Mouse (Mus musculus) forebrain, embryonic 10.5 days (tissue): Measurements from ENCODE around the gene Hoxd8. TPM values are rescaled to one million over a fixed set of nuclear protein-coding genes. Genes with fewer than 3 reads are reported as not detected.

Experiments used
- DNase-seq: peaks from one replicate; pipeline ENCODE4 v3.0.0-alpha.2; 2017; ENCODE audit warnings: low spot score; ENCODE audit errors: extremely low spot score
- H3K27ac ChIP-seq: fragments of 300-500 bp; sonication (generic); 2 replicates; pipeline ENCODE4 v1.5.1; 2016; ENCODE audit warnings: mild to moderate bottlenecking
- H3K27me3 ChIP-seq: fragments of 300-500 bp; sonication (generic); 2 replicates; pipeline ENCODE4 v1.6.1; 2016; ENCODE audit warnings: mild to moderate bottlenecking; ENCODE audit not compliant: poor library complexity, severe bottlenecking
- H3K36me3 ChIP-seq: fragments of 300-500 bp; sonication (generic); replicated peaks from 2 replicates; pipeline ENCODE4 v1.6.1; 2016; ENCODE audit warnings: mild to moderate bottlenecking, moderate library complexity
- H3K4me1 ChIP-seq: fragments of 300-500 bp; sonication (generic); 2 replicates; pipeline ENCODE4 v1.6.1; 2016
- H3K4me3 ChIP-seq: fragments of 300-500 bp; sonication (generic); 2 replicates; pipeline ENCODE4 v1.5.1; 2016; ENCODE audit warnings: mild to moderate bottlenecking, moderate library complexity
- H3K9me3 ChIP-seq: fragments of 300-500 bp; sonication (generic); 2 replicates; pipeline ENCODE4 v1.6.1; 2016; ENCODE audit warnings: mild to moderate bottlenecking, moderate library complexity
- WGBS: fragments of 180-500 bp; shearing (Covaris S2); methylation state at CpG from one replicate; pipeline ENCODE4 v1.1.7; 2016; 5-methylcytosine and 5-hydroxymethylcytosine counted together
- polyA plus RNA-seq: library from polyadenylated mRNA; unstranded; fragments of >200 nt; fragmentation: Nextera tagmentation; extraction: Ambion mirVana; gene quantifications from 2 replicates; pipeline ENCODE4 v1.2.1, GENCODE M21; 2016

The Hoxd8 gene
- polyA plus RNA-seq, 1 experiment from 2014 or later = not detected

DNA sequence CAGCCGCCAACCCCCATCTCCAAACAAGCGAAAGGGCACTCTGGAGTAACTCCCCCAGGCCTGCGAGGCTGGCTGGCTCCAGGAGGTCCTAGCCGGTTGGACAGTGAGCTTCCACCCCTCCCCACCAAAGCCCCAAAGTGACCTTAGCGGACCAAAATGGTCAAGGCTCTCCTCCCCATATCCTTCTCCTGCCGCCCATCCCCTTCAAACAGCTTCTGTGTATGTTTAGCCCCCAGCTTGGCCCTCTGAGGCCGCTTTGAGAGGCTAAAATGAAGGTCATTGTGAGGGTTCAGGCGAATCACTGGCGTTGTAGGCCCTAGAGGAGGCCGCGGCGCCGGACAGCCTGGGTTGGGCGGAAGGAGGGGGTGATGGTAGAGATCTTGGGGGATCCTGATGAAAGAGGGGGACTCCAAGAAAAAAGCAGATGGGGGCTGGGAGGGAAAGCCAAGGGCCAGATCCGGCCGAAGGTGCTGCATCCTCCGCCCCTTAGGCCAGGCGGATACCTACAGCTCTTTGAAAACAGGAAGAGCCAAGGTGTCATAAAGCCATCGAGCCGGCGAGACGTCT, 3.8 kb upstream of the Hoxd8 start:
- Histone ChIP-seq H3K4me1 (peaks cover 29% of the 10 kb centered on the region), H3K4me3 (no peak overlapping the region), H3K9me3 (no peaks in the 10 kb centered on the region), H3K27me3 (peaks cover 100% of the 10 kb centered on the region), H3K36me3 (no peaks in the 10 kb centered on the region), H3K27ac (no peak overlapping the region)
- peak; percentile 33 for DNase-seq
- under 1% methylated on average over 22 of the region's 22 CpGs for WGBS

DNA sequence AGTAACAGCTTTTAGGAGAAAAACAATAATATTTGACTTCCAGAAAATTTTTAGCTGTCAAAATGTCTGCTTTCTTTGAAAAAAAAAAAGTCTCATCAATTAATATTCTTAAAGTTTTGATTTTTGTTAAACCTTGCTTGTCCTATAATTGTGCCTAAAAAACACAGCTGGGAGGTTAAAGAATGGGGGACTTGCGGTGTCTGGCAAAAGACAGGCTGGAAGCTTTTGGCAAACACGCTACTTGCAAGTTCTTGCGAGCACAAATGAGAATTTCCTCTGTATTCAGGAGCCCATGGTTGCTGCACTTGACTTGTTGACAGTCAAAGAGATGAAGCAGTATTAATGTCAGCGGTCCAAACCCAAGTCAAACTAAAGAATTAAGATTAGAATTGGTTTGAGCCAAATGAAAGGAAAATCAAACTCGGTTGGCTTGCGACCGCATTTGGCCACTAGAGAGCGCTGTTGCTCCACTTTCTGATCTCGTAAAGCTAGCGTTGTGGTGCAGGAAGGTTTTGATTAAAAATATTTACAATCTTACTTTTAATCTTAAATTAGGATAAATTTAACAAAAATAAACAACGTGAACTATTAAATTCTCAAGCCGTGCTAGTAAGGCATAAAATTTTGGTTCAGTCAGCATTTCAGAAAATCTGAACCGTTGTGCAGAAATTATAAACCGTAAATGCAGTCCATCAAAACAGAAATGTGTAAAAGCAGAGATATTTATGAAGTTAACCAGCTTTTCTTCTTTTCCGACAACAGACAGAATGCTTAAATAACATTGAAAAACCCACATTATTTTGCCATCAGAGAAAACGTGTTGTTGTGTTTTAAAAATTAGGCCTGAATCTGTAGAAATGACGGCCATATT, 2.2 kb upstream of the Hoxd8 start:
- Histone ChIP-seq H3K4me3 (no peak overlapping the region), H3K27ac (no peak overlapping the region), H3K36me3 (no peaks in the 10 kb centered on the region), H3K4me1 (peaks cover 30% of the 10 kb centered on the region), H3K27me3 (peaks cover 100% of the 10 kb centered on the region), H3K9me3 (no peaks in the 10 kb centered on the region)
- peak; percentile 76 for DNase-seq
- WGBS = 12% methylated on average over 17 of the region's 17 CpGs

DNA sequence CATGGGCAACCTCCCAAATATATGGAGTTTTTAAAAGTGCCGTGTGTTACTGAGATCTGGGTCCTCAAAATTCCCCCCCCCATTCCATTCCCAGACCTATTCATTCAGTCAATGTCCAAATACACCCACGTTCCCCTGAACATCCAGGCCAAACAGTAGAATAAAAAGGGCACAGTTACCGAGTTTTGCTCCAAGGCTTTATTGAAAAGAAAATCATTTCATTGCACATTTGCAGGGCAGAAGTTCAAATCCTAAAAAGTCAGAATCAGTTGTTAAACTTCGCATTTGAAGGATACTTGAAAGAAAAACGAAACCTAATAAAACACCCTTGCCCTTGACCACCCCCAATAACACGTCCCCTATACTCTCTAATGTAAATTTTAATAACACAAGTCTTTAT, 1.6 kb upstream of the Hoxd8 start:
- Histone ChIP-seq H3K4me1 (peaks cover 25% of the 10 kb centered on the region), H3K27me3 (peaks cover 100% of the 10 kb centered on the region), H3K9me3 (no peaks in the 10 kb centered on the region), H3K27ac (no peak overlapping the region), H3K36me3 (no peaks in the 10 kb centered on the region), H3K4me3 (no peak overlapping the region)
- 15% methylated on average over 6 of the region's 6 CpGs for WGBS
- DNase-seq = no peak

DNA sequence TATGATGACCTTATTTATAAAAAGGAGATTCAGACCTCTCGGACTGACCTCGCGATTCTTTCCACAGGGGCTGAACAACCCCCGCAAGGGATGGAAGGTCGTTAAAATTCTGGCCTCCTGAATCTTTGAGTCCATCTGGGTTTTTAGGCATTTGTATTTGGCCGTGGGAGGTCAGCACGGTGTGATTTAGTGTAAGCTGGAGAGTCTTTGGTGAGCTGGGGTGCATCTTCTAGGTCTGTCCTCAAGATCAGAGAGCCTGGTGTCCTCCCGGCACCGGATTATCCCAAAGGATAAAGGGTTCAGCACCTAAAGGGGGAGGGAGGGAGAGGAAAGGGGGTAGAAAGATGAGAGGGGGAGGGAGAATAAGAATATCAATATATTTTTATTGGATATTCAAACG, 1.1 kb upstream of the Hoxd8 start:
- DNase-seq = peak; percentile 38
- Histone ChIP-seq H3K27ac (no peak overlapping the region), H3K27me3 (peaks cover 100% of the 10 kb centered on the region), H3K4me3 (no peak overlapping the region), H3K4me1 (peaks cover 20% of the 10 kb centered on the region), H3K36me3 (no peaks in the 10 kb centered on the region), H3K9me3 (no peaks in the 10 kb centered on the region)
- 2% methylated on average over 10 of the region's 10 CpGs for WGBS

DNA sequence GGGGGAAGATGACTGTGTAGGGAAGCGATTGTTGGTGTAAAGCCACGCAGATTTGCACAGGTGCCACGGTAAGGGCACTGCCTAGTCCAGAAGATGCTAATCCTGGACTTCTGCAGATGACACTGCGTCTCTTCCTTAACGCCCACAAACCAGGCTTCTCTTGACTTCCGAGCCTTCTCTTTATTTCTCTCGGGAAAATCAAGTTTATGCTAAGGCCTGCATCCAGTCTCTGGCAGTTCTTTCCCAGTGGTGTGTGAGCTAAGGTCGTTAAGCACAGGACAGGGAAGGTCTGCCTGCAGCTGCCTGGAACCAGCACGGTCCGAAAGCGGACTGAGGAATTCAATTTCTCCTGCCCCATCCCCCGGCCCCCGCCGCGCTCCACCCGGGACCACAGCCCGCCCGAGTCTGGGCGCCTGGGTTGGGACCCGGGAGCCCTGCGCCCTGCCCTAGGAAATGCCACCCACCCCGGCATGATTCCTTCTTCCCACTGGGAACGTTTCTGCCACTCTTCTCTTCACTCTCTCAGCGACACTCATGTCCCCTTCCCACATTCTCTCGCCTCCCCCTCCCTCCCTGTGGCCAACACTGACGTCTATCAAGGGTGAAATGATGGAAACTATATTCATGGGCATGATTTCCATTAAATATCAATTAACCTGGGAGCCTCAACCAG, 559 bp upstream of the Hoxd8 start:
- no peak overlapping the region for H3K4me3 ChIP-seq
- H3K9me3 ChIP-seq = no peaks in the 10 kb centered on the region
- H3K36me3 ChIP-seq = no peaks in the 10 kb centered on the region
- 2% methylated on average over 26 of the region's 26 CpGs for WGBS
- peaks cover 100% of the 10 kb centered on the region for H3K27me3 ChIP-seq
- no peak overlapping the region for H3K27ac ChIP-seq
- DNase-seq = peak; percentile 47
- H3K4me1 ChIP-seq = peaks cover 16% of the 10 kb centered on the region

DNA sequence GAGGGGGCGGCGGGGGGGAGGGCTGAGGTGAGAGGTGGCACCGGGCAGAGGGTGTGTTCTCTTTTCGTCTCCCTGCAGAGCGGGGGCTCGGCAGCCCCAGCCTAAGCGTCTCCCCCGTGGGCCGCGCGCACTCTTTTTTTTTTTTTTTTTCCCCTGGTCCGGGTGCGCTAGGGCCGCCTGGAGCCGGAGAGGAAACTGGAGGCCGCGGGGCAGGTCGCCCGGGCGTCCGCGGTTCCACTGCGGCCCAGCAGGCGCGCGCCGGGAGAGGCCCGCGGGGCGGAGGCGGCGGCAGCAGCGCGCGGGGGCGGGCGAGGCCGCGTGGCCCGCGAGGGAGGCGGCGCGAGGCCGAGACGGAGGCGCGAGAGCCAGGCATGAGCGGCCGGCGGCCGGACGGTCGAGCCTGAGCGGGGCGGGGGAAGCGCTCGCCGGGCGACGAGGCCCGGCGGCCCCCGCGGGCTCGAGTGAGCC, 618 bp downstream of the Hoxd8 start:
- 5% methylated on average over 65 of the region's 66 CpGs for WGBS
- no peaks in the 10 kb centered on the region for H3K9me3 ChIP-seq
- H3K4me1 ChIP-seq = peaks cover 16% of the 10 kb centered on the region
- peaks cover 100% of the 10 kb centered on the region for H3K27me3 ChIP-seq
- peak overlapping the region; percentile 46 for H3K4me3 ChIP-seq
- peak; percentile 51 for DNase-seq
- H3K27ac ChIP-seq = no peak overlapping the region
- no peaks in the 10 kb centered on the region for H3K36me3 ChIP-seq

DNA sequence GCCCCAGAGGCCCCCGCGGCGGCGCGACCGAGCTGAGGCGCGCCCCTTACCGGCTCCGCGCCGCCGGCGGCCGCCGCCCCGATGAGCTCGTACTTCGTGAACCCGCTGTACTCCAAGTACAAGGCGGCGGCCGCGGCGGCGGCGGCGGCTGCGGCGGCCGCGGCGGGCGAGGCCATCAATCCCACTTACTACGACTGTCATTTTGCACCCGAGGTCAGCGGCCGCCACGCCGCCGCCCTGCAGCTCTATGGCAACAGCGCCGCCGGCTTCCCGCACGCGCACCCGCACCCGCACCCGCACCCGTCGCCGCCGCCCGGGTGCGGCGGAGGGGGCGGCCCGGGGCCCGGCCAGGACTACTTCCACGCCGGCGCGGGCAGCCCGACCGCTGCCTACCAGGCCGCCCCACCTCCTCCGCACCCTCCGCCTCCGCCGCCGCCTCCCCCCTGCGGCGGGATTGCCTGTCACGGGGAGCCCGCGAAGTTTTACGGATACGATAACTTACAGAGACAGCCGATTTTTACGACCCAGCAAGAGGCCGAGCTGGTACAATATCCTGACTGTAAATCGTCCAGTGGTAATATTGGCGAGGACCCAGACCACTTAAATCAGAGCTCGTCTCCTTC, 1.2 kb downstream of the Hoxd8 start:
- no peaks in the 10 kb centered on the region for H3K9me3 ChIP-seq
- H3K27me3 ChIP-seq = peaks cover 100% of the 10 kb centered on the region
- no peak overlapping the region for H3K27ac ChIP-seq
- peak; percentile 56 for DNase-seq
- H3K4me1 ChIP-seq = peaks cover 16% of the 10 kb centered on the region
- under 1% methylated on average over 71 of the region's 85 CpGs for WGBS
- no peaks in the 10 kb centered on the region for H3K36me3 ChIP-seq
- peak overlapping the region; percentile 46 for H3K4me3 ChIP-seq

DNA sequence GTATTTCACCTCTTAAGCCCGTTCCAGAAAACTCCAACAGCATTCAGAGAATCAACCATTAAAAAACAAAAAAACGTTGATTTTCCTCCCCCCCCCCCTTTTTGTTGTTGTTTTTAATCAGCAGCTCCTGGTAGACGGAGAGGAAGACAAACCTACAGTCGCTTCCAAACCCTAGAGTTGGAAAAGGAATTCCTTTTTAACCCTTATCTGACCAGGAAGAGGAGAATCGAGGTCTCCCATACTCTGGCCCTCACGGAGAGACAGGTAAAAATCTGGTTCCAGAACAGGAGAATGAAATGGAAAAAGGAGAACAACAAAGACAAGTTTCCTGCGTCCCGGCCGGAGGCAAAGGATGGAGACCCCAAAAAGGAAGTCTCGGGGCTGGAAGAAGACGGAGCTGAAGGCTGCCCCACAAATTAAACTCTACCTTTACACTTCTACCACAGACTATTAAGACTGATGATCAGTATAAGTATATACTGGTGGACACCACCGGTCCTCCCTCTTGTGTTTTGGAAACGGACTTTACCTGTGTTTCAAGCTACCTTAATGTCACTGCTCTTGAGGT, 2.1 kb downstream of the Hoxd8 start:
- Histone ChIP-seq H3K27ac (no peak overlapping the region), H3K9me3 (no peaks in the 10 kb centered on the region), H3K27me3 (peaks cover 100% of the 10 kb centered on the region), H3K36me3 (no peaks in the 10 kb centered on the region), H3K4me1 (peaks cover 16% of the 10 kb centered on the region), H3K4me3 (no peak overlapping the region)
- WGBS = 2% methylated on average over 13 of the region's 13 CpGs
- DNase-seq = peak; percentile 16

DNA sequence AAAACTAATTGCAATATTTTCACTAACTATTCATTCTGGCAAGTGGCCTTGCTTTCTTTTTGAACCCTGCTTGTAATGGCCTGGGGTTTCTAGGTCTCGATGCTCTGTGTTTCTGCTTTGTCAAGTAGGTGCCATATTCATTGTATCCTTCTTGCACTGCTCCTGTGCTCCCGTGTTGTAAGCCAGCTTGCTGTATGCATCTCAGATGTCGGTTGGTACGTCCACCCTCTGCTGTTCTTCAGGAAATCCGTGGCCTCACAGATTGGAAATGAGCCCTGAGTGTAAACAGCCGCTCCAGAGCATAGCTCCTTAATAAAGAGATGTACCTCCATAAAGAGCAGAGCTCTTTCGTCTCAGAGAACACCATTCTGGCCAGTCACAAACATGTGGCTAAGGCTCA, 3.2 kb downstream of the Hoxd8 start:
- Histone ChIP-seq H3K36me3 (no peaks in the 10 kb centered on the region), H3K4me1 (peaks cover 24% of the 10 kb centered on the region), H3K4me3 (no peak overlapping the region), H3K27ac (no peak overlapping the region), H3K27me3 (peaks cover 100% of the 10 kb centered on the region), H3K9me3 (no peaks in the 10 kb centered on the region)
- no peak for DNase-seq
- 8% methylated on average over 7 of the region's 7 CpGs for WGBS

DNA sequence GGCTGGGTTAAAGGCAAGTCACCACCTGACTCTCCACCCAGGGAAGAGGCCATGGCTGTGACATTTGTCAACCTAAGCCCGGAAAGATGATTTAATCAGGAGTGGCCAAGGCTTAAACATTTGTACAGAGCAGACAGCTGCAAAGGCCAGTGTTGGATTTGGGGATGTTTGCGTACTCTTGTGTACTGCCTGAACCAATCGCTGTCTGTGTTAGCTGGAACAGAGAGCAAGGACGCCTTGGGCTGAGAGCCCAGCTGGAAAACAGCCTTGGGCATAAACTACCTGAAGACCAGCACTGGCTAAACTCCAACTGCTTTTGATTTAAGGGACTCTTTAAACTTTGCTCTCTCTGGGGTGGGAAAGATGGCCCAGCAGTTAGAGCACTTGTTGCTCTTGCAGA, 4.3 kb downstream of the Hoxd8 start:
- Histone ChIP-seq H3K4me1 (peaks cover 24% of the 10 kb centered on the region), H3K27me3 (peaks cover 100% of the 10 kb centered on the region), H3K27ac (no peak overlapping the region), H3K9me3 (no peaks in the 10 kb centered on the region), H3K36me3 (no peaks in the 10 kb centered on the region), H3K4me3 (no peak overlapping the region)
- 8% methylated on average over 4 of the region's 4 CpGs for WGBS
- peak; percentile 31 for DNase-seq

DNA sequence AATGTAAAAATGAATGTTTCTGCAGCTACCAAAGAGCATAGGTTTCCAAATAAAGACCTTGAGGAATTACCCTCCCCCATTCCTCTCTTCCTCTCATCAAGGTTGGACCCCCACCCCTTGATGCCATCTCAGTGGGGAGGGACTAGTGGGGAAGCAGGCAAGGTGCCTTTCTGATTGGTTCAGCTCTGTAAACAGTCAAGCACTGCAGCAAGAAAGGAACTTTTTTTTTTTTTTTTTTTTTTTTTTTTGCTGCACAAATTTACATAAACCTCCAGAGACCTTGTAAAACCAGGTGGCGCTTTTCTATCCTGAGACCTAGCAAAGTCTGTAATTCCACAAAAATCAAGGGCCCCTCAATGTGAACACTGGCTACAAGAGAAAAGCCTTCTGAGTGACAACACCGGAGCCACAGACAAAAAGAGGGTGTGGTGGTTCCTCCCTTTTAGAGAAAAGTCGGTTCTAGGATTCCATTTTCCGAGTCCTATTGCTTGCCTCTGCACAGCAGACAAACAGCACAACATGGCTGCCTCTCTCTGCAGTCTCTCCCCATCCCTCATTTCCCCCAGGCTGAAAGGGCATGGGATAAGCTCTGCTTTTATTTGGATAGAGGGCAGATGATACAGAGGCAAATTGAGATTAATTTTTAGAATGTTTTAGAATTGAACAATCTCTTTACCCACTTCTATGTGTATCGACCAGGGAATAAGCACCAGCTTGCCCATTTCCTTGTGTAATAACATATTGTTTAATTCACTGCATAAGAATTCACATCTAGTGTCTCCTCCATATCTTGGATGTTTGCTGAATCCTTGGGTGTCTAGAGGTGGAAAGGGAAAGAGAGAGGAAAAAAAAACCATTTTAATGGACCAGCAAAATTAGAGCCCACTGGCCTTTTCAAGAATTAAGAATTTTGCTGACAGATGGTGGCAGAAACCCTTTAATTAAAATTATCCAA, 5.3 kb downstream of the Hoxd8 start:
- H3K36me3 ChIP-seq = no peaks in the 10 kb centered on the region
- peaks cover 100% of the 10 kb centered on the region for H3K27me3 ChIP-seq
- H3K27ac ChIP-seq = no peak overlapping the region
- H3K4me3 ChIP-seq = no peak overlapping the region
- DNase-seq = peak; percentile 27
- 3% methylated on average over 5 of the region's 5 CpGs for WGBS
- no peaks in the 10 kb centered on the region for H3K9me3 ChIP-seq
- peaks cover 18% of the 10 kb centered on the region for H3K4me1 ChIP-seq
